Mouse (Mus musculus): ENCODE measurements around the gene Laptm5.

Gene Laptm5

DNA sequence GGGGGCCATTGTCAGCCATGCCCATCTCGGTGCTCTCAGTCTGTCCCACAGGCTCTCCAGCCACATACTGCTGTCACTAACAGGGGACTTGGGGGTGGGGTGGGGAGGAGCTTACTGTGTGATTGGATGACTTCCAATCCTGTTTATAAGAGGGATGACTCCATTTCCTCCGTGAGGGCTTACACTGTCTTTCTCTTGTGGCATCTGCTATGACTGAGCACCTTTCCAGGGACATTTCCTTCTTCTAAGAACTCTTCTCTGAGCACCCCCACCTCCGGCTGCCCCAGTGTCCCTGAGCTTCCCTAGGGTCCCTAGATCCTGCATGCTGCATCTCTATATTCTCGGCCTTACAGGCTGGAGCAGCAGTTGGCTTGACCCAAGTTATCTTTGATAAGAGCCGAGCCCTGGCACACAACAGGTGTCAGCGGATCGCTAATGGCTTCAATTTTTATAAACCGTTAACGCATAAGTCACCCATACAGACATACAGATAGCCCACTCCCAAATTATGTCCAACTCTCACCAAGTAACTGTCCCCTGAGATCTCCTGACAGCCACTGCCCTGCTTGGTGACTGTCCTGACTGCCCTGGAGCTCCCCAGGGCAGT lies 6.9 kb downstream of the Laptm5 start:
- no peak for DNase-seq (ENCODE audit: low read depth, low spot score)

DNA sequence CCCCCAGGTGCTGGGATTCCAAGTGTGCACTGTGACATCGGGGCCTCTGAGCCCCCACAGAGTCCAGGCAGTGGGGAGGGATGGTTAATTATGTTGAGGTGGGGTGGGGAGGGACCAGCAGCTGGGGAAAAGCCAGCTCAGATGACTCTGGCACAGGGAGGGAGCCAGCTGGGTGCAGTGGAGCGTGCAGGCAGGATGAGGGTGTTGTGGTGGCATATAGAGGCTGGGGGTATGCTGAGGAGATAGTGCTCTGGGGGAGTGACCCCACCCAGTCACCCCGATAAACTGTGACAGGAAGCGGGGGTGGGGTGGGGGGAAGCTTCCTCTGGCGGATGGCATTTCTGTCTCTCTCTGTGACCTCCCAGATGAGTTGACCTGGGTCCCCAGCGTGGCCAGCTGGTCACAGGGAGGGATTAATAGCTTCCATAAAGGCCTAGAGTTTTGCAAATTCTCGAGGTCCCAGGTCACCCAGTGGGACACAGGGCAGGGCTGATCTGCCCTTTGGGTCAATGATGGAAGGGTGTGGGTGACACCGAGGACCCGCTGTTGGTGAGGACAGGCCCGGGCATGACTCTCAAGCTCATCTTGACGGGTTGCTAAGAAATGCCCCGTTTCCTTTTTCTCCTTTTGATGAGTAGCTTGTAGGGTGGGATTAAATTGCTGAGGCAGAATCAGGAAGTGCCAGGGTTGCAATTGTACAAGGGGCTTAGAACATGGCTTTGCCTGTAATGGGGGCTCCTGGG lies 8.2 kb downstream of the Laptm5 start:
- peak; percentile 42 for DNase-seq (ENCODE audit: low read depth, low spot score)

DNA sequence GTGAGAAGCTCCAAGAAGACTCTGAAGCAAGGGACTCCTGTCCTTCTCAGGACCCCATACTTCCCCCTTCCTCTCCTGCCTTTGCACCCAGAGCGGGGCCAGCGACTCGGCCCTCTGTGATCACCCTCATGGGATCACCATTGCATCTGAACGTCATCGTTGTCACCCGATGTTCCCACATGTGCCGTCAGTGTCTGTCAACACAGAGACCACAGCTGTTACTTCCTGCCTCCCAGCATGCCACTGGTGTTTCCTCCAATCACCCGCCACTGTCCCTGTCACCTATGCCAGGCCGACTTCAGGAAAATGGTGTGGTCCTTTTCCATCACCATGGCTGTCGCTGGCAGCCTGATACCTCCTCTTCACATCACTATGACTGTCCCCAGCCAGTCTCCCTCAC lies 9.1 kb downstream of the Laptm5 start:
- DNase-seq (ENCODE audit: low read depth, low spot score), result no peak

DNA sequence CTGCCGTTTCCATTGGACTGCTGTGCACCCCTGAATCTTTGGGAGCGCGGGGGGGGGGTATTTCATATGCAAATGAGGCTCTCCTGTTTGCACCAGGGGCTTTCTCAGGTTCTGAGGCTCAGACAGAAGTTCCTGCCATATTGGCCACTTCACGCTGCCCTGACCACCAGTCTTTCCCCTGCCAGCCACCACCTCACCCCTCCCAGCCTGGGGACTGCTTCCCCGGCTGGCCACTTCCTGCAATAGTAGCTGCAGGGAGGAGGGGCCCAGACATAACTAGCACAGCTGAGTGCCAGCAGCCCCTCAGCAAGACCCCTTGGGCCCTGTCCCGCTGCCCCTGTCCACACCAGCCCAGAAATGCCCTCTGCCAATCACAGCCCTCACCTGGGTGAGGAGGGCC lies 13.3 kb downstream of the Laptm5 start:
- no peak for DNase-seq (ENCODE audit: low read depth, low spot score)

DNA sequence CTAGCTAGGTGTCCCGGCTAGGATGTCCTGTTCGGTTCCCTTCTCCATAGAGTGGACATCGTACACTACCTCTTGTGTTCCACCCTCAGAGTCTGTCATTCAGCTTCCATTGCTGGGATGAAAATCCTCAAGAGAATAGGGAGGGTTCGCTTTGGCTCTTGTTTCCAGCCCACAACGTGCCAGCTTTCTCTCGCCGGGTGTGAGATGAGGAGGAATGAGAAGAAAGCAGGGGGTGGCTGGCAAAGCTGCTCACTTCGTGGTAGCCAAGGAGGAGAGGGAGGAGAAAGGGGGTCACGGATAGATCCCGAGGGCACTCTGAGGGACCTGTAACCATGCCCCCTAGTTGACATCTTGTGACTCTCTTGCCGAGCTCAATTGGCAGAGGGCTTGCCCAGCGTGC lies 14.9 kb downstream of the Laptm5 start:
- DNase-seq (ENCODE audit: low read depth, low spot score), result no peak

DNA sequence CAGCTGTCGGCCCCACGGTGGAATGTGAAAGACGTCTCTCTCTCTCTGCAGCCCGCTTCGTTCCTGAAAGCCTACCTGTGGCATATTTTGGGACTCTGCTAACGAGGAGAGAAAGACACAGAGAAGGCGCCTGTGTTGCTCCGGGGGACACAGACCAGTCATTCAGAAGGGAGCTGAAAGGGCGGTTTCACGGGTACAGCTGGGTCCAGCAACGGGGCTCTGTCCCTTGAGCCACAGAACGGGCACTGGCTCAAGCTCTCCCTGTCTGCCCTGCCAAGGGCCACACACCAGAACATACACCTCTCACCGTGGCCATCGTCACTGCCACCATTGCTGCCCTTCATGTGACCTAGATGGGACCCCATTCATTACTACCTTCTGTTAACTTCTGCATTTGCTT lies 29.7 kb downstream of the Laptm5 start:
- DNase-seq (ENCODE audit: low read depth, low spot score), result no peak

DNA sequence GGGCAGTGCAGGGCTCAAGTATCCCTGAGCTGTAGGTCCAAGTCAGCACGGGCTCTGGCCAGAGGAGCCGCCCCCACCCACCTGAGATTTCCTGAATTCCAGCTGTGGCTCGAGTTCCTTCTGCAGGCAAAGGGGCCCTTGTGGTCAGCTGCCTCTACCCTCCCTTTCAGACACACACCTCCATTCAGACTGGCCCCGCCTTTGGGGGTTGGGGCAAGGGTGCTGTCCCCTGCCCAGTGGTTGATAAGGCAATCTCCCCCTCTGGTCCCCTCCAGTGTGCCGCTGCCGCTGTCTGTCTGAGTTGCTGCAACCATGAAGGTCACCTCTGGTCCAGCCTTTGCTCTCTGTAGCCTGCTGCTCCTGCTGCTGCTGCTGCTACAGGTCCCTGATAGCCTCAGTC lies 31.2 kb downstream of the Laptm5 start, which contains the start of gene Matn1:
Matn1 (plus strand) TSS at position 274 of the 400 bp plus-strand sequence.
- DNase-seq (ENCODE audit: low read depth, low spot score), result no peak

DNA sequence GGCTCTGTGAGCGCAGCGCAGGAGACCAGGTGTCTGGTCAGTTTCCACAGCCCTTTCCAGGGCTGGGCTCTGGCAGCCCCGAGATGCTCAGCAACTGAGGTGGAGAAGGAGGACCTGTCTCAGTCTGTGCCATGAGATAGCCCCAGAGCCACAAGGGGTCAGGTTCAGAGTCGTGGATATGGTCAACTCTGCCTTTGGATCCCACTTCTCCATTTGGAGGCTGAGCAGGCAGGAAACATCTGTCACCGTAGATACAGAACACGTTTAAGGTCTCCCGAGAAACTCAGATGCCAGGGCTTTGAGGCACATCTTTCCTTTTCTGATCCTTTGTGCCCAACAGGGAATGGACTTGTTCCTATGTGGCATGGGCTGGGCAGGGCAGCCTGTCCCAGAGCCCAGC lies 31.9 kb downstream of the Laptm5 start:
- DNase-seq (ENCODE audit: low read depth, low spot score), result no peak

DNA sequence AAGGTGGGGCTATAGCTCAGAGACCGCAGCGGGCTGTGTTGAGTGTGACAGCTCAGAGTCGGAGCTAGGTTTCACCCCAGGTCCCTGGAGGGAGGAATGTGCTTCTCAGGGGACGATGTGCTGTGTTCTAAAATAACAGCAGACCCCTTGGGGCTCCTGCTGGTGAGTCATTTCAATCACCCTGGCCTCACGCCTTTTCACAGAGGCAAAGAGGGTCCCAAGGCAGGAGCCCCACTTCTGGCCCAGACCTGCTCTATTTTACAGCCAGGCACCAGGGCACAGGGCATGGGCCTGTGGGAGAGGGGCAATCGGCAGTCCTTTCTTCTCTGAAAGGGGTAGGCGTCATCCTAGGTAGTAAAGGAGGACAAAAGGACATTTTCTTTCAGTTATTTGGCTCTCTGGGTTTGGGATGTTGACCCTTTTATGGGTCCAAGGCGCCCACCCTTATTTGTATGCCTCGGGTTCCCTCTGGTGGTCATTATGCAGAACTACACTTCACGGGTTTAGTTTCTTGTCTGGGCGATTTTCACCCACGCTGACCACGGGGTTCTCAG lies 34.2 kb downstream of the Laptm5 start:
- peak; percentile 47 for DNase-seq (ENCODE audit: low read depth, low spot score)

DNA sequence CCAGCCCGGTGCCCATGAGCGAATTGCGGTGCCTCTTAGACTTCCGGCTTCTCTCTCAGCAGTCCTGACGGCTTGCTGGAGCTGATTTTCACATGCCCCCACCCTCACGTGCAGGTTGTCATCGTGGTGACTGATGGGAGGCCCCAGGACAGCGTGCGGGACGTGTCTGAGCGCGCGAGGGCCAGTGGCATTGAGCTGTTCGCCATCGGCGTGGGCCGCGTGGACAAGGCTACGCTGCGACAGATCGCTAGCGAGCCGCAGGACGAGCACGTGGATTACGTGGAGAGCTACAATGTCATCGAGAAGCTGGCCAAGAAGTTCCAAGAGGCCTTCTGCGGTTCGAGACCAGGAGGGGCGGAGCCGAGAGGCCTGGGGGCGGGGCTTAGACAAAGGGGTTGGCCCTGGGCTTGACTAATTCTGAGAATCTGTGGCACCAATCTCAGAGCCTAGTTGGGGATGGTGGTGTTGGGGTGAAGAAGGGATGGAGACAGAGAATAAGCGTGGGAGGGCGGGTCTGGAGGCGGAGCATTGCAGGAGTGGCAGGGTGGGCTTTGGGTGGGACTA lies 37.0 kb downstream of the Laptm5 start:
- no peak for DNase-seq (ENCODE audit: low read depth, low spot score)

DNA sequence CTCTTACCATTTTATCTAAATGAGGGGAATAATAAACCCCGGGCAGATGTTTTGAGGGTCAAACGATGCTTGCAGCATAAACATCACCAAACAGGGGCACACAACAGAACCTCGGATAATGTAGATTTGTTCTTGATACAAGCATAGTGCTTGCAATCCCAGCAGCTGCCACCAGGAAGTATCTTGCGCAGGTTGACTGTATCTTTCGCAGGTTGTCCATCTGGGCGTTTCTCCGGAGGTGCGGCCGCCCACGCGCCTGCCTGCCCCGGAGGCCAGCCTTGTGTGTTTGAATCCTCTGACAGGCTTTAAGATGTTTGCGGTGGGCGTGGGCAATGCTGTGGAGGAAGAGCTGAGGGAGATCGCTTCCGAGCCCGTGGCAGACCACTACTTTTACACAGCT lies 39.6 kb downstream of the Laptm5 start:
- peak; percentile 77 for DNase-seq (ENCODE audit: low read depth, low spot score)

DNA sequence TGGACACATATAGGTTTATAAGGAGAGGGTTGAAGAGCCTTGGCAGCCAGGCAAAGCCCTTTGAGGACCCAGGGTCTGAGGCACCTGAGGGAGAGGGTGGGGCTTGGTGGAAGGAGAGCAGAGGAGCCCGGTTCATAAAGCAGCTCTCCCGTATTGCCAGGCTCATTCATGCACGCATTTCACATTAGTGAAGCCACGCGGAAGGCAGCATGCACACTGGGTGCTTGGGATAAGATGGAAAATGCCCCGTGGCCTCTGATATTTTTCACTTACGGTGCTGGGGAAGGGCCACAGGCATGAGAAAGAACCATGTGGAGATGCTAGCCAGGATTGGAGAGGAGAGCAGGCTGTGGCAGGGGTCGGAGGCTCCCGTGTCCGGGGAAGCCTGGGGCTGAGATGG lies 44.2 kb downstream of the Laptm5 start:
- DNase-seq (ENCODE audit: low read depth, low spot score), result no peak

DNA sequence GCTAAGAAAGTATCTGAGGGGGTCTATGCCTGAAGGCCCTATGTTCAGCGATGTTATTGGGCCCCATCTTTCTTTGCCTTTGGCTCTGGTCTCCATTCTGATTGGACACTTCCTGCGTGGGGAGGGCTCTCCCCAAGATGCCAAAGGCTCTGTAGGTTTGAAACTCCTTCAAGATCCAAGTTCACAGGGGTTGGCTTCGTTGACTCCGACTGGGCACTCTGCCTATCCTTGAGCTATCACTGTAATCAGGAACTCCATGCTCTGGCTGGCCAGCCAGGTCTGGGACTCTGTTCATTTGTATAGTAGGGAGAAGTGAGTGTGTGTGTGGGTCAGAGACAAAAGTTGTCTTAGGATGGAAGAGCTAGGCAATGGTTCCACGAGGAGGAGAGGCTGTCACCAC lies 45.9 kb downstream of the Laptm5 start:
- DNase-seq (ENCODE audit: low read depth, low spot score), result no peak

DNA sequence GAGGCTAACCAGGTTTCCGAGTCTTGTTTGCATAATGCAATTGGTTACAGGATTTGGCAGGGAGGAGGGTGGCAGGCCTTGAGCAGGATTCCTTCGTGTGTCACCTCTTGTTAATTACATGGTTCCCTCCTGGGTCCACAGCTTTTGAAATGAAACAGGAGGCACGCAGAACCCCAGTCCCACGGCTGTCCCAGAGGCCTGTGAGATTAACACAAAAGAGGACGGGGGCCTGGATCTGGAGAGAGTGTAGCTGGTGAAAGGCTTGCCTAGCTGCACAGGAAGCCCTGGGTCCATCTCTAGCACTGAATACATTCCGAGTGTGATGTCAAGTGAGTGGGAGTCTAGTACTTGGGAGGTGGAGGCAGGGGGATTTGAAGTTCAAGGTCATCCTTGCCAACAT lies 46.8 kb downstream of the Laptm5 start:
- DNase-seq (ENCODE audit: low read depth, low spot score), result no peak

DNA sequence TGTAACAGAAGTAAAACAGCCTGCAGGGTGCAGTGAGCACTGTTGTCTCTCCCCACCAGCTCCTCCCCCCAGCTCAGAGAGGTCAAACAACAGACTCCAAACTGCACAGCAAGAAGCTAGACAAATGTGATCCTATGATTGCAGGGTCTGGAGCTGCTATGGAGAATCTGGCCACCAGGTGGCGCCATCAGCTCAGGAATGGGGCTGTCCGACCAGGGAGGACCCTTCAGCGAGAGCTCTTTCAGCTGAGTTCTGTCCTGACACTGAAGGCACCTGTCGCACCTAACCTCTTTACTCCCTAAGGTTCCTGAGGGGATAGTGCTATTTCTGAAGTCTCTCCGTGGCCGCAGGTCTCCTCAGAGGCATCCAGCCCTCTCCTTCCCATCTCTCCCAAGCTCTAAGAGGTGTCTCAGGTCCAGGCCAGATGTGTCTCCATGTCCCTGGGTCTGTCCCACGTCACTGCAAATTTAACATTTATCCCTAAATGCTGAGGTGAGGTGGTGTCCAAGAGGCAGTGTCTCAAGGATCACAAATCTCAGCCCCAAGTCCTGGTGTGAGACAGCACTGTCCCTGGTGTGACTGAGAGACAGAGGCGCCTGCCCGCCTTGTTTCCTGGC lies 47.3 kb downstream of the Laptm5 start:
- DNase-seq (ENCODE audit: low read depth, low spot score), result peak; percentile 75

DNA sequence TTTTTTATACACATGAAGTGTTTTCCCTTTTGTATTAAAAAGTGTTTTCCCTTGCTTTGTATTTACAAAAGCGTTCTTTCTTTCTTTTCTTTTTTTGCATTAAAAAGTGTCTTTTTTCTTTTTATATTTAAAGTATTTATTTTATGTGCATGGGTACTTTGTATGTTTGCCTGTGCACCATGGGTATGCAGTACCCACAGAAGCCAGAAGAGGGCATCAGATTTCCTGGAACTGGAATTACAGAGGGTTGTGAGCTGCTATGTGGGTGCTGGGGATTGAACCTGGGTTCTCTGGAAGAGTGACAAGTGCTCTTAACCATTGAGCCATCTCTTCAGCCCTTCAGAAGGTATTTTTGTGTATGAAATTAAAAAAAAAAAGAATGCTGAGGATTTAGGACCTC lies 58.4 kb downstream of the Laptm5 start:
- peak; percentile 26 for DNase-seq (ENCODE audit: low read depth, low spot score)

DNA sequence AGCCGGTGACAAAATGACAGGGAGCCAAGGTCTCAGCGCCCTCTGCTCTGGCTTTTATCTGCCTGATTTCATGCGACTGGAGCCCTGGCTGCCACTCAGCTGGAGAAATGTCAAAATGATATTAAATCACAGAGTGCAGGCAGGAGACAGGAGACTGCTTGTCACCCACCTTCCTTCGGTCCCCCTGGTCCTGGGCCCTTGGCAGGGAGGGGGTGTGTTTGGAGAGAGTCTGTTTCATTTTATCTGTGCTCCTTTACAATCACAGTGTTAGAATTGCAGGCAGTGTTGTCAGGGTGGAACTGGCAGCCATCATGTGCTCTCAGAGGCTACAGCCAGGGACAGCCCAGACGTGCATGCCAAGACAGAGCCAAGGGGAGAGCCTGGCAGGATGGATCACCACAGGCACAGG lies 59.5 kb downstream of the Laptm5 start:
- no peak for DNase-seq (ENCODE audit: low read depth, low spot score)

DNA sequence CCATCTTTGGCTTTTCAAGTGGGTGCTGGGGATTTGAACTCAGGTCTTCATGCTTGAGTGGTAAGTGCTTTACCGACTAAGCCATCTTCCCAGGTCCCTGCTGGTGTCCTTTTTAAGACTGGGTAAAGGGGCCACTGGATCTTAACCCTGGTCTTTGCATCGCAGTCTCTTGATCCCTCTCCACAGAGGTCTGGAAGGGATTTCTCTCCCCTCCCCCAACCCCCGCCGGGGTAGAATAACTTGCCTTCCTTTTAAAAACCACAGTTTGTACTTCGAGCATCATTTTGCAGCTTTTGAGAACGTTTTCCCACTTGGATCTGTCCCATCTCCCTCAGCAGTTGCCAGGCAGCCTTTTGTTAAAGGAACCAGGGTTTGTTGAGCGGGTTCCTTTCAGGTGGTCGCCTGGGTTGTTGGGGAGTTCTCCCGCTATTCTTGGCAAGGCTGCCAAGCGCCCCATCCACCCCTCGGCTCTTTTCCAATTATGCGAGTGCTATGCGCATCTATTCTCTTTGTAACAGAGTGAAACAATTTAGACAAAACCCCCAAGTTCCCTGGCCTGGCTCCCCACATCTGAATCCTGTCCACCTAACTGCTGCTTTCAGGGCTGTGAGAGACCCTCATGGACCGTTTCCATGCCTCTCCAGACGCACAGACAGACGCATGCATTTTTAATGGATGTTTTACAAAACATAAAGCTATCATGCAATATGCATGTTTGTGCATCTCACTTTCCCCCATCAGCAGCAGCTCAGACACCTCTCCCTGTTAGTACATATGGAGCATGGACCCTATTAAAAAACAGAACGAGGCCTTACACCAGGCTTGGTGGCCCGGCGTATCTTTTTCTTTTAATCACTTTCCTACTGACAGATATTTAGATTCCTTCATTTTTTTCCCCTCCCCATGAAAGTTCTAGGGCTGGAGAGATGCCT lies 60.7 kb downstream of the Laptm5 start:
- DNase-seq (ENCODE audit: low read depth, low spot score), result no peak

DNA sequence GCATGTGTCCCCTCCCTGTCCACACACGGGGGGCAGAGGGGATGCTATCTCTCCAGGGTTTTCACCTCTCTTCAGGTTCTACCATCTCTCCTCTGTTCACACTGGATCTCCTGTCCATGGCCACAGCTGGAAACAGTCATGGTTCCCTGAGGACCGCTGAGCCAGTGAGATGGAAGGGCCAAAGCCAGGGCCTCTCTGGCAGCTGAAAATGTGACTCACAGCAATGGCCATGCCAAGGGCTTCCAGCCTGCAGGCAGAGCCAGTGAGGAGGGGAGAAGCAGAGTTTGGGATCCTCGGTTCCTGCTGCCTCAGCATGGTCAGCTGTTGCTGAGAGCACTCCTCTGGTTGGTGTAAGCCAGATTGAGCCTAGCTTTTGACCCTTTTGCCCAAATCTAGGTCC lies 66.1 kb downstream of the Laptm5 start:
- DNase-seq (ENCODE audit: low read depth, low spot score), result no peak

DNA sequence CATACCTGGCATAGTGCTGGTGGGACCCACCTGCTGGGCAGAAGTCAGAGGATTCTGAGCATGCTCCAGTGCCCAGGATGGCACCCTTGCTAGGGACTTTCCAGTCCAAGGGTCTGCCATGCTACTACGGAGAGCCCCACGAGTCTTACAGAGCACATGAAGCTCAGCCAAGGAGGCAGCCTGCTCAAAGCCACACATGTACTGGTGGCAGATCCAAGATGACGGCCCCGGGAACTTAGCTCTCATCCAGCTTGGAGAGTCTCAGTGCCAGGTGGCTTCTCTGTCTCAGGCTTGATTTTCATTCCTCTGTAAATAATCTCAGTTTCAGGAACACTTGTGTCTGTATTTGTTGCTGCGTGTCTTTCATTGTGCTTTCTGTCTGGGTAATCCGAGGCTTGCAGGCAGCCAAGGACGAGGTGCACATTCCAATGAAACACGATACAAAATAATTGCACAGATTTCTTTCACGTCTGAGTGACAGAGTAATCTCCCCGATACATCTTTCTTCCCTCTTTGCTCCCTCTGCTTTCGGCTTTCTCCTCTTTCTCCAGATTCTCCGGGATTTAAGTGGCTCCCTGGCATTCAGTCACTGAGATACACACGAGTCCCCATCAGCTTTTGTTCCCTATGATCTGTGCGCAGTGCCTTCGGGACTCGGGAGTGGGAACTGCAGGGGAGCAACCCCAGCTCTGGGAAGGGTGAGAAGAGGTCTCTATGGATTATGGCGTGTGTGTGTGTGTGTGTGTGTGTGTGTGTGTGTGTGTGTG lies 71.7 kb downstream of the Laptm5 start:
- no peak for DNase-seq (ENCODE audit: low read depth, low spot score)

All from ES-CJ7 (cell line).